Mouse (Mus musculus): Measurements from ENCODE around the gene Hist1h3d. TPM values are rescaled to one million over a fixed set of nuclear protein-coding genes. Genes with fewer than 3 reads are reported as not detected.
"Not testable (repeated sequence)": the region's sequence is repeated elsewhere in the genome, so short reads cannot be mapped to it uniquely, and the experiment has no call there.

Hist1h3d gene
- total RNA-seq, 2 experiments from 2014 or later = 2.0 to 3.0 TPM

DNA sequence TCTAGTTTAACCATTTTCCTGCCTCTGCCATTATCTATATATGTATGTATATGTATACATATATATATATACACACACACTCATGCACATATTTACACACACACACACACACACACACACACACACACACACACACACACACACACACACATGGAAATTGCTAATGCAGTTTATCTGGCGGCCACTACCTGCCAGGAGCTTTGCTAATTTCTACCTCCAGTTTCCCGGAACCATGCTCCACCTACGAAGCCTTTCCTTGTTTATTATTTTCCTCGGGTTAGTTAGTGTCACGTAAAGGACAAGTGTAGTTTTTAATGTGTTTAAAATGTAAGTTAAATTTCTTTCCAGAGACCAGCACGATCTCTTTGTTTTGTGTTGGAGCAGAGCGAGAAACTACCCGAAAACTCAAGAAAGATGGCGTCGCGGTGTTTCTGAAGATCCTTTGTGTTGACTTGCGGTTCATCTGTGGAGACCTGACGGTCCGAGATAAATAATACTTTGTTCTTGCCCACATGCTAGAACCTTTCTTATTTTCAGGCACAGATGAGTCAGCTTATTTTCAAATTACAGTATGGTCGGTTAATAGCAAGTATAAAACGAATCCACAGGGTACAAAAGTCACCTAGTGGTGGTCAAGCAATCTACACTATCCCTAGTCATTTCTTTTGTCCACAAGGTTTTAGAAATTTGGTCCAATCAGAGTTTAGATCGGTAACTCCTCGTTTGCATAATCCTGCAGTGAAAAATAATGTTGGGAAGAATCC is 12.7 kb upstream of the Hist1h3d start:
- H3K27ac ChIP-seq = peak overlapping the region; percentile 98
- H3K4me3 ChIP-seq = peak overlapping the region; percentile 86
- intact Hi-C loops (cut with DNase I) = loop anchor here (10.0 kb wide), 1 partner anchor 172 kb away; the partner anchor contains the start of gene Hist1h1c
- TF ChIP-seq CTCF (IDR thresholded peaks at IDR 0.05) = peak; percentile 58
- no peak for DNase-seq

GRCm38 (mm10) chr13:23564482-23564881 is 11.1 kb upstream of the Hist1h3d start:
- no peak overlapping the region for H3K4me3 ChIP-seq
- no peak for DNase-seq
- intact Hi-C loops (cut with DNase I) = loop anchor here (10.0 kb wide), 1 partner anchor 170 kb away; the partner anchor contains the start of gene Hist1h1c
- no peak overlapping the region for H3K27ac ChIP-seq
- TF ChIP-seq CTCF (IDR thresholded peaks at IDR 0.05) = no peak

DNA sequence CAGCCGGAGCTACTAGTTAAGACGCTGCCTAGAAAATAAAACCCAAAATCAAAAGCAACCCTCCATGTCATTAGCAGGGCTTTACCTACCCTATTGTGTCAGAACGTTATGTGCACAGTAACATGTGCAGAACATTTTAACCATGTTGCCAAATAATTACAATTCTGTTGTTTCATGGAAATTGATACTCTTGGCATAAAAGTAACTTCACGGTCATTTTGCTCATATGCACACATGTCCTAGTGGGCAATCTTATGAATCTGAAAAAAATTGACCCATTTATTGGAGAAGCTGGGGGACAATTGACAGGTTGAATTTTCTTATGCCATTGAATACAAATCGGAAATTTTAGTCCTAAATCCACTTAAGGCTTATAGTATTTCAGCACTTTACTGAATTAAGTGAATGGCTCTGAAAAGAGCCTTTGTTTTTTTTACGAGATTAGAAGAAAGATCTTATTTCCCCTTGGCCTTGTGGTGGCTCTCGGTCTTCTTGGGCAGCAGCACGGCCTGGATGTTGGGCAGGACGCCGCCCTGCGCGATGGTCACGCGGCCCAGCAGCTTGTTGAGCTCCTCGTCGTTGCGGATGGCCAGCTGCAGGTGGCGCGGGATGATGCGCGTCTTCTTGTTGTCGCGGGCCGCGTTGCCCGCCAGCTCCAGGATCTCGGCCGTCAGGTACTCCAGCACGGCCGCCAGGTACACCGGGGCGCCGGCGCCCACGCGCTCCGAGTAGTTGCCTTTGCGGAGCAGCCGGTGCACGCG is 5.1 kb upstream of the Hist1h3d start:
- Histone ChIP-seq H3K27ac (peak overlapping the region; percentile 92), H3K4me3 (peak overlapping the region; percentile 70)
- intact Hi-C loops (cut with DNase I); DNase-seq: not testable (repeated sequence)
- peak; percentile 5; the same call in 1 of the 2 replicates for TF ChIP-seq CTCF (IDR thresholded peaks at IDR 0.05)

DNA sequence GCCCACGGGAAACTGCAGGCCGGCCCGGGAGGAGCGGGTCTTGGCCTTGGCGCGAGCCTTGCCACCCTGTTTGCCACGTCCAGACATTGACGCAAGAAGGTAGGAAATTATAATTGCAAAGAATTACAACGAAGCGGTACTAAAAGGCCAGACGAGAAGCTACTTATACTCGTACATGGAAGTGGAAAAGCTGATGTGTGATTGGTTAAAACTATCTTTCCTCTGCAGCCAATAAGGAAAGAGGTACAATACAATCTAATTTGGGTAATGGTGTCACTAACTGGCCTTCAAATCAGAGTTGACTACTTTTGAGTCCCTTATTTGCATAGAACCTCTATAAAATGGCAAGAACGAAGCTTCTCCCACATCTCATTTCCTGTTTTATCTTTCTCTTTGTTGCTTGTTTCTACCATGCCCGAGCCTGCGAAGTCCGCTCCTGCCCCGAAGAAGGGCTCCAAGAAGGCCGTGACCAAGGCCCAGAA is 4.5 kb upstream of the Hist1h3d start, which contains the start of the genes Hist1h2ae and Hist1h2bg:
Gene Hist1h2ae, minus strand, starts transcription at position 199 of the 482 bp plus-strand sequence.
Gene Hist1h2bg, plus strand, starts transcription at position 375 of the 482 bp plus-strand sequence.
- DNase-seq = peak; percentile 50
- intact Hi-C loops (cut with DNase I) = no loop called here
- TF ChIP-seq CTCF (IDR thresholded peaks at IDR 0.05) = no peak
- peak within 1 kb of the TSS; percentile 70 for H3K4me3 ChIP-seq
- peak within 1 kb of the TSS; percentile 92 for H3K27ac ChIP-seq

DNA sequence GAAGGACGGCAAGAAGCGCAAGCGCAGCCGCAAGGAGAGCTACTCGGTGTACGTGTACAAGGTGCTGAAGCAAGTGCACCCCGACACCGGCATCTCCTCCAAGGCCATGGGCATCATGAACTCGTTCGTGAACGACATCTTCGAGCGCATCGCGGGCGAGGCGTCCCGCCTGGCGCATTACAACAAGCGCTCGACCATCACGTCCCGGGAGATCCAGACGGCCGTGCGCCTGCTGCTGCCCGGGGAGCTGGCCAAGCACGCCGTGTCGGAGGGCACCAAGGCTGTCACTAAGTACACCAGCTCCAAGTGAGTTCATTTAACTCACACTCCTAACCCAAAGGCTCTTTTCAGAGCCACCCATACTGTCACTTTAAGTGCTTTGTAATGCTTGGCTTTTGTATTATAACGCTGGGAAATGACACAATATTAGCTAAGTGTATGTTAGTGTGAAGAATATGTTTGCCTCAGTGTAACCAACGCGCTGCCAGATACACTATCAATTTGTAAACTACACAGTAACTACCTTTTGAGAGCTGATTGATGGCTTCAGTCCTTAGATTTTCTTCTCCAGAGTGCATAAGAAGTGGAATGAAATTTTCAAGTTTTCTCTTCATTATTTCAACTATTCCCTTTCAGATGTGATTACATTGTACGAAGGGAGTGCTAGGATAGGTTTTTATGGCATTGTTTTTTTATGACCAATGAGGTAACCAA is 3.9 kb upstream of the Hist1h3d start:
- Histone ChIP-seq H3K4me3 (peak overlapping the region; percentile 70), H3K27ac (peak overlapping the region; percentile 92)
- intact Hi-C loops (cut with DNase I); DNase-seq: not testable (repeated sequence)

DNA sequence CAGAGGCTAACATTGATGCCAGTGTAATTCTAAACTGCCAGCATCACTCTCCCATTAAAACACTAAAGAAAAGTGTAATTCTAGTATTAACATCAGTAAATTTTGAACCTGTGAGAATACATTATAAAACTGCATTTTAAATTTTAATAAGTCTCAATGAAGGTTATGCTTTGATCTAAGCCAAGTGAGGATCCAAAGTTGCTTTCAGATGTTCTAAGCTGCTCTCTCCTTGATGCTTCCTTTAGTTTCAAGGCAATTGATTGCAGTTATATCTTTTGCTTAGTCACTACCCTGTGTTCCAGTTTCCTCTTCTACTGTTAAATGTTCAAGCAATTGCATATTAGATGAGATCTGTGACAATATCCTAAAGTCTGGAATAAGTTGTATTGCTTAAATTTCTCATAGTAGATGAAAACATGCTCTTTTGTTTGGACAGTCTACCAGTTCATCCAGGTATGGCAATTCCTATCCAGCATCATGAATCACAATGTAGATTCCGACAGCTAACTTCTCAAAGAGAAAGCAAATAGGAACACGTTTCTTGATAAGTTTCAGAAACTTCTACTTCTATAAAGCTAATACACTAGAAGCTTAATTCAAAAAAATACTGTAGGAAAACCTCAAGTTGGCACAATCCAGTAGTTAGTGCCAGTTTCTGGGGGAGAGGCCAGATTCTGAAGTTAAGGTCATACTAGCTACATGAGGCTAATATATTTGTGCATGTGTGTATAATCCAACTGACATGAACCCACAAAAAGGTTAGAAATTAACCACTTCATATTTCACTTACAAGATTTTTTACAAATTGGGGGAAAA is 3.1 kb upstream of the Hist1h3d start:
- intact Hi-C loops (cut with DNase I) = no loop called here
- H3K4me3 ChIP-seq = peak overlapping the region; percentile 70
- no peak for DNase-seq
- no peak for TF ChIP-seq CTCF (IDR thresholded peaks at IDR 0.05)
- 0 out of 2 replicates have a peak overlapping the region, but pooled peaks have one; percentile 68 for H3K27ac ChIP-seq

- peak overlapping the region; percentile 70 for H3K4me3 ChIP-seq
- intact Hi-C loops (cut with DNase I); DNase-seq; H3K27ac ChIP-seq: not testable (repeated sequence)
These were observed 2.3 kb upstream of the Hist1h3d start for GRCm38 (mm10) chr13:23573034-23573897.

- peak within 1 kb of the TSS; percentile 83 for H3K27ac ChIP-seq
- DNase-seq = peak; percentile 84
- peak within 1 kb of the TSS; percentile 70 for H3K4me3 ChIP-seq
- intact Hi-C loops (cut with DNase I) = not testable (repeated sequence)
These were observed 1.6 kb upstream of the Hist1h3d start, which contains the start of the genes Hist1h2bf and Hist1h2ad for GRCm38 (mm10) chr13:23573898-23574524. Gene Hist1h2bf (minus strand): TSS chr13:23574196. Gene Hist1h2ad (plus strand): TSS chr13:23574381.

- H3K27ac ChIP-seq = peak overlapping the region; percentile 83
- intact Hi-C loops (cut with DNase I); DNase-seq: not testable (repeated sequence)
- H3K4me3 ChIP-seq = peak overlapping the region; percentile 70
These were observed 905 bp upstream of the Hist1h3d start for GRCm38 (mm10) chr13:23574546-23575170.

DNA sequence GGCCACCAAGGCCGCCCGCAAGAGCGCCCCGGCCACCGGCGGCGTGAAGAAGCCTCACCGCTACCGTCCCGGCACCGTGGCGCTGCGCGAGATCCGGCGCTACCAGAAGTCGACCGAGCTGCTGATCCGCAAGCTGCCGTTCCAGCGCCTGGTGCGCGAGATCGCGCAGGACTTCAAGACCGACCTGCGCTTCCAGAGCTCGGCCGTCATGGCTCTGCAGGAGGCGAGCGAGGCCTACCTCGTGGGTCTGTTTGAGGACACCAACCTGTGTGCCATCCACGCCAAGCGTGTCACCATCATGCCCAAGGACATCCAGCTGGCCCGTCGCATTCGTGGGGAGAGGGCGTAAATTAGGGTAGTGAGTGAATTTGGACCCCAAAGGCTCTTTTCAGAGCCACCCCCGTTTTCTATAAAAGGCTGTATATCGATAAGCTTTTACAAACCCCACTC is 326 bp downstream of the Hist1h3d start:
- peak; percentile 23 for DNase-seq
- intact Hi-C loops (cut with DNase I) = not testable (repeated sequence)
- peak overlapping the region; percentile 83 for H3K27ac ChIP-seq
- H3K4me3 ChIP-seq = peak overlapping the region; percentile 70

All from gastrocnemius, adult 2 months (tissue).